Mouse (Mus musculus): ENCODE results near the gene Gfral. TPM values are rescaled to one million over a fixed set of nuclear protein-coding genes. Genes with fewer than 3 reads are reported as not detected.

Gfral gene
- total RNA-seq, 2 experiments from 2014 or later = not detected

GRCm38 (mm10) chr9:76129353-76129752 lies 84.1 kb downstream of the Gfral start:
- DNase-seq = no peak
- intact Hi-C loops (cut with DNase I) = no loop called here

GRCm38 (mm10) chr9:76124249-76124648 lies 89.2 kb downstream of the Gfral start:
- intact Hi-C loops (cut with DNase I) = loop anchor here (5.0 kb wide), 2 partner anchors 57 to 113 kb away; no protein-coding TSS in a partner anchor
- no peak for DNase-seq

DNA sequence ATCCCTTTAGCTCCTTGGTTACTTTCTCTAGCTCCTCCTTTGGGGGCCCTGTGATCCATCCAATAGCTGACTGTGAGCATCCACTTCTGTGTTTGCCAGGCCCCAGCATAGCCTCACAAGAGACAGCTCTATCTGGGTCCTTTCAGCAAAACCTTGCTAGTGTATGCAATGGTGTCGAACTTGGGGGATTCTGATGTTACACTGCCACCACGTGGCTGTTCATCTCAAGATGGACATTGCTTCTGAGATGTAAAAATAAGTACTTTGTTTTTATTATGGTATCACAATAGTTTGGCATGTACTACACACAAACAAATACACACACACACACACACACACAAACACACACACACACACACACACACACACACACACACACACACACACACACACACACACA lies 90.6 kb downstream of the Gfral start:
- peak; percentile 57 to 66 for DNase-seq
- intact Hi-C loops (cut with DNase I) = loop anchor here (1.0 to 5.0 kb wide), 4 partner anchors 56 to 361 kb away; no protein-coding TSS in a partner anchor

Other genes starting within 250 kb of the Gfral start
- gene Hmgcll1, start 198.8 kb downstream of the Gfral start, total RNA-seq (2021) = not detected
- not detected for gene Hcrtr2, start 110.2 kb upstream of the Gfral start, total RNA-seq (2021)

Measured in heart, postnatal 36 days (tissue).